Mouse (Mus musculus): ENCODE measurements around the gene Adap2.
A peak's percentile ranks its signal among the peaks of the same experiment; 100 is the strongest.
"Not testable (repeated sequence)": the region's sequence is repeated elsewhere in the genome, so short reads cannot be mapped to it uniquely, and the experiment has no call there.

Gene Adap2

GRCm38 (mm10) chr11:80159018-80159417 is 5.1 kb downstream of the Adap2 start:
- DNase-seq (ENCODE audit: low spot score in 2 of 2): no peak

DNA sequence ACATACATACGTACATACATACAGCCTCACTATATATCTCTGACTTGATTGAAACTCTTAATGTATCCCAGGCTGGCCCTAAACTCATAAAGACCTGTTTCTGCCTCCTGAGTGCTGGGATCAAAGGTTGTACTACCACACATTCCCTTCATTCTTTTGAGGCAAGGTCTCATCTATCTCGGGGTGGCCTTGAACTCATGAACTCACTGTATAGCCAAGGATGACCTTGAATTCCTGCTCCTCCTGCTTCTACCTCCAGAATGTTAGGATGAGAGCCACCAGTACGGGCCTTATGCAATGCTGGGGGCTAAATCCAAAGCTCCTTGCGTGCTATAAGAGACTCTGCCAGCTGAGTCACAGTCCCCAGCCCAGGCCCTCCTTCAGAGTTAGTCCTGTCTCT is 7.1 kb downstream of the Adap2 start:
- no peak for DNase-seq (ENCODE audit: low spot score in 2 of 2)

DNA sequence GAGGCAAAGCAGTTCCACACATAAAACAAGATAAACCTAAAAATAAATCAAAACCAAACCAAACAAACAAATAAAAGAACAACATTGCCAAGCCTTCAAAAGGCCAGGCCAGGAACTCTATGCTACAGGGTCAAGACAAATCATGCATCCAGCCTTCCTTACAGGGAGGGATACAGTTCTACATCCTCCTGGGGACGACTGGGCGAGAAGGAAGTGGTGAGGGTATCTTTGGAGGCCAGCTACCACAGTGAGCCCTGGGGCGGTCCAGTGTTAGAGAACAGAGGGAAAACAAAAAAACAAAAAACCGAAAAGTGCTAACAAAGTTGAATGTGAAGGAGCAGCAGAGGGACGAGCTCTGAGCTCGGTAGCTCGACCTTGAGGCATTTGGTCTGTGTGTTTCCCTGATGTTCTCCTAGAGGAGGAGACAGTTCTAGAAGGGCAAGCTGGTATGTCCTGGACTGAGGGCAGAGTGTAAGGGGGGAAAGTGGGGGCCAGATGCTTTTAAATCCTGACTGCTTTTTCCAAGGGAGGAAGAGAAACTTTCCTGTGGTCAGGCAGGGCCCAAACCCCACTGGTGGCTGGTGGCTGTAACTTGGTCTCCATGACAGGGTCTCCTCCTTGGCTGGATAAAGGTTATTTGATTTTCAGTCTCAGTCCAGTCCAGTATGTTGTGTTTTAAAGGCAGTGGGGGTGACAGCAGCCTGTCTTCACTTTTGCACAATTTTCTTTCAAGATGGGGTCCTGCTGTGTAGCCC is 9.6 kb downstream of the Adap2 start:
- DNase-seq (ENCODE audit: low spot score in 2 of 2): no peak

- no peak for DNase-seq (ENCODE audit: low spot score in 2 of 2)
Measured at GRCm38 (mm10) chr11:80164224-80164623, 10.3 kb downstream of the Adap2 start.

DNA sequence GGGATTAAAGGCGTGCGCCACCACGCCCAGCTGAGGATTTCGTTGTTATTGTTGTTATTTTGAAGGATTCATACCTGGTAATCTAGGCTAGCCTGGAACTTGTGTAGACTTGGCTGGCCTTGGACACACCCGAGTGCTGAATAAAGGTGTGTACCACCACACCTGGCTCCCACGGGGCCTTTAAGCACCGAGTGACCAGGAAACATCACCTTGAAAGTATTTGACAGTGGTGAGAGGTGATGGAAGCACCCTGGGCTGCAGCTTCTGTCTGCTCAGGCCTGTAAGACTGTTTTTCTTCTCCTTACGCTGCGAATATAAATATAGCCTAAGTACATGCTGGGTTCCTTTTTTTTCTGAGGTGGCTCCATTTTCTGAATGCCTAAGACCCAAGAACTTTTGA is 14.2 kb downstream of the Adap2 start:
- DNase-seq (ENCODE audit: low spot score in 2 of 2): no peak

GRCm38 (mm10) chr11:80168611-80169249 is 14.8 kb downstream of the Adap2 start:
- no peak for DNase-seq (ENCODE audit: low spot score in 2 of 2)

DNA sequence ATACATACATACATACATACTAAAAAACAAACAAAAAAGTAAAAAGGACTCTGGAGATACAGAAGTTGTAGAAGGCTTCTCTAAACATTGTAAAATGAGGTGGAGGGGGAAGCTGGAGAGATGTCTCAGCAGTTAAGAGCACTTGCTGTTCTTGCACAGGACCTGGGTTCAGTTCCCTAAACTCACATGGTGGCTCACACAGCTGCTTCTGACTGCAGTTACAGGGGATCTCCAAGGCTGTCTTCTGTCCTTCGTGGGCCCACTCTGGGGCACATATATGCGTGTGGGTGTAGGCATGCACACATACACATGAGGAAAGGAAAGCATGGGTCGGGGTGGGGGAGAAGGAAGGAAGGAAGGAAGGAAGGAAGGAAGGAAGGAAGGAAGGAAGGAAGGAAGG is 15.7 kb downstream of the Adap2 start:
- DNase-seq (ENCODE audit: low spot score in 2 of 2): no peak

DNA sequence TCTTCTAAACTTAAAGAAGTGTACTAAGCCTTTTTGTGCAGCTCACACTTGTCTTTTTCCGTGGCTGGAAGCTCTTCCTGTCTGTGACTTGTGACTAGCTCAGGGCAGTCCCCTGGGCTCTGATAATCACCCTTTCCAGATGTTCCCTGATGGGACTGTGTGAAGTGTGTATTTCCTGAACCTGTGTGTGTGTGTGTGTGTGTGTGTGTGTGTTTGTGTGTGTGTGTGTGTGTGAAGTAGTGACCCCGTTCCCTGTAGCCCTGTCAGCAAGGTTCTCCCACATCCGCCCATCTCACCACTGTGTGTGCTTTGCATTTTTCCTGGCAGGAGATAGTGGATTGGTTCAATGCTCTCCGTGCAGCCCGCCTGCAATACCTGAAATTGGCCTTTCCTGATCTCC is 16.4 kb downstream of the Adap2 start:
- DNase-seq (ENCODE audit: low spot score in 2 of 2): no peak

DNA sequence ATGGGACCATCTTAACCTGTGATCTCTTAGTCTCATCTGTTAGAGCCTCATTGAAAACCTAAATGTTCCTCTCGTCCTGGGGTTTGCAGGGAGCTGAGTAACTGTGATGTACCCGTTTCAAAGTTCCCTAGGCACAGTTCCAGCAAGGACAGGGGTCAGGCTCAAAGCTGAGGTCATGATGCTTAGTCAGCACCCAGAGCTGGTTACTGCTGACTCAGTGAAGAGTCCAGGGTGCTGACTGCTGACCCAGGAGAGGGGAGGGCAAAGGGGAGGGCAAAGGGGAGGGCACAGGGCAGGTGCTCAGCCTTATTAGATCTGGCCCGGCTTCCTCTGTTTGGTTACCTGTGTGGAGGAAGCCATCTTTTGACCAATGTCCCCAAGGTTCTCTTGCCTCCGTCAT is 18.0 kb downstream of the Adap2 start:
- no peak for DNase-seq (ENCODE audit: low spot score in 2 of 2)

DNA sequence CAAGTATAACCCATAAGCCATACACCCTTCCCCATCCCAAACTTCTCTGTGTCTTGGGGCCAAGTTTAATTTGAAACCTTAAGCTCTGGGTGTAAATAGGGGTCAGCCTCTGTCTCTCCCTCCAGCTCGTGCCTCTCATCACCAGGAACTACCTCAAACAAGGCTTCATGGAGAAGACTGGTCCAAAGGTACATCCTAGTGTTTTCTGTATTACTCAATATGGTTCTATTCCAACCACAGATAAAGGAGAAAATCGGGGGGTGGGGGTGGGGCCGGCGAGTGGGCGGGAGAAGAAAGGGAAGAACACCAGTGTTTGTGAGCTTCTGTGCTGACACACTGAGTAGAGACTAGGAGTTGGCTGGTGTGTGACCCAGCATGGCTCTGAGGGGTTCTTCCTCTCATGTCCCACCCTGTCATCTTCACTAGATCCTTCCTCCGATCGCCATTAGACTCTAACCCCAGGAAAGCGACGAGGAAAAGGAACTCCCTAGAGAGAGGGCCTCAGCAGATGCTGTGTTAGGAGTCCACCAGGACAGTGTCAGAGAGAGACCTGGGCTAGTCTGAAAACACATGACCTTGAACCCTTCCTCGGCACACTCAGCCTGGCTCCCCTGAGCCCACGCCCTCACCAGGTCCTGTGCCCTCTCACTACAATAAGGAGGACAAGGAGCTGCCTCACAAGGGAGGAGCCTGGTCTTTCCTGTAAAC is 20.2 kb downstream of the Adap2 start:
- no peak for DNase-seq (ENCODE audit: low spot score in 2 of 2)

DNA sequence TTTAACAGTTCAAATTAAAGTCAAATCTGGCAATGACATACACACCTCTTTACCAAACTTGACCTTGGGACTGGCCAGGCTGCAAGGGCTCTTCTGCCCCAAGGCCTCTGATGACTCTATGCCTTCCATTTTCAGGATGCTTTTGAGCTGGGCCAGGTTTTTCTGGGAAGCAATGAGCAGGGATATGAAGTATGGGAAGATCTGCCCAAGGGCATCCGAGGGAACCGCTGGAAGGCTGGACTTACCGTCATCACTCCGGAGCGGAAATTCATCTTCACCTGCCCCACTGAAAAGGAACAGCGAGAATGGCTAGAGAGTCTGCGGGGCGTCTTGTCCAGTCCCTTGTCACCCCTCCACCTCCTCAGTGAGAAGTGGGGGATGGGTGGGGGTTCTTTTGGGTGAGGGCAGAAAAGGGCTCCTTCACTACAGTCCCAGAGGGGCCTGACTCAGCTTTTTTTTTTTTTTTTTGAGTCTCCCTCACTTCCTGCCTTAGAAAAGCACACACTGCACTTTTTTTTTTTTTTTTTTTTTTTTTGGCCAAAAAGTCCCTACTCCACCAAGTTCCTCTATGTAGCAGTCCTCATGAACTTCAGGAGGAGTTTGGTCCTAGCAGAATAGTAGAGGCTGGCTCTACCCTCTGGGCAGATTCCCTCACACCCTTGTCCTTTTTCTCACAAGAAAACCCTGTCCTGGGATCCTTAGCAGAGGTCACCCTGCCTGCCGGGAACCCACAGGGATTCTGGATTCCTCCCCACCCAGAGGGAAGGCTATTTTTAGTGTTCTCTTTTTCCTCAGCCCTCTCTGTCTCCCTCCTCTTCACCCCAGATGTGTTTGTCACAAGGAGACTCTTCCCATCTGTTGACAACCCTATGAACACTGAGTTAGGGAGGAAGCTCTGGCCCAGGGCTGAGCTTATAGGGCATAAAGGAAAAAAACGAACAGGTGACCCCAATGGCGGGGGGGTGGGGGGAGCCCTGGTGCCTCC is 23.3 kb downstream of the Adap2 start:
- no peak for DNase-seq (ENCODE audit: low spot score in 2 of 2)

DNA sequence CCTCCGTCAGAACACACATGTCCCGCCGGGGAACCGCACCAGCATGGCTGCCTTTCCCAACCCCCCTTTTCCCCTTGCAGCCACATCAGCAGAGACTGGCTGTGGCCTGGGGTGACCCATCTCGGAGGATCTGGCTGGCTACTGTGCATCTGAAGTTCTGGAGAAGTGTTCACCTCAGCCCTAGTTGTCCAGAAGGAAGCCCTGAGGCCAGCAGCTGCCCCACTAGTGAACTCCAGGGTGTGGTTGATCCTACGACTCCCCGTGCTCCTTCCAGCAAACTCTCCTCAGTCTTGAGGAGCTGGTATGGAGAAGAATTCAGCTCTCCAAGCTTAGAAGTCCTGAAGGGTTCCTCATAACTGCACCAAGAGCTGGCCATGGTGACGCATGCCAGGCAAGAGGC is 24.4 kb downstream of the Adap2 start:
- no peak for DNase-seq (ENCODE audit: low spot score in 2 of 2)

DNA sequence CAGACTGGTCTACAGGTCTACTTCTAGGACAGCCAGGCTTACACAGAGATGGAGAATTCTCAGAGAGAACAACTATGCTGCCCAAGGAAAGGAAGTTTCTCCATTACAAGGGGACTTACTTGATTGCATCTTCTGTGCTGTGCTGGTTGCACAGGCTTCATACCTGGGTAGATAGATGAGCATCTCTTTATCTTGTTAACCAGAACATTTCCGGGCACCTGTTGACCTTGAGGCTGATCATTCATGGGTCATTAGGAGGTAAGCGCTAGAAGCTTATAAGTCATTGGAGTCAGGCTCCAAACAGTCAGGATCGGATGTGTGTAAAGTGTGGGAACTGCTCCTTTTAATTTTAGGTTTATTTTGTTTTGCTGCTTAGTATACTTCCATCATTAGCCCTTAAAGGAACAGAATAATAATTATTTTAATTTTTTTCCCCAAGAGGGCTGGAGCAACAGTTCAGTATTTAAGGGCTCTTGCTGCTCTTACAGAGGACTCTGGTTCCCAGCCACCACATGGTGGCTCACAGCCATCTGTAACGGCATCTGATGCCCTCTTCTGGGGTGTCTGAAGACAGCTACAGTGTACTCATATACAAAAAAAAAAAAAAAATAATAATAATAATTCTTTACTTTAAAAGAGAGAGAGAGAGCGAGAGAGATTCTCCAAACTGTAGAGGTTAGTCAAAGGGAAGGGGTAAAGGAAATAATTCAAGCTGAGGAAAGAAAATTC is 27.3 kb downstream of the Adap2 start:
- DNase-seq (ENCODE audit: low spot score in 2 of 2): no peak

GRCm38 (mm10) chr11:80183054-80183704 is 29.3 kb downstream of the Adap2 start:
- DNase-seq (ENCODE audit: low spot score in 2 of 2): not testable (repeated sequence)

GRCm38 (mm10) chr11:80183705-80184255 is 29.9 kb downstream of the Adap2 start, which contains the start of gene Rnf135:
TSS of gene Rnf135 (plus strand) at chr11:80183851.
- peak; percentile 72 to 85 for DNase-seq (ENCODE audit: low spot score in 2 of 2)

DNA sequence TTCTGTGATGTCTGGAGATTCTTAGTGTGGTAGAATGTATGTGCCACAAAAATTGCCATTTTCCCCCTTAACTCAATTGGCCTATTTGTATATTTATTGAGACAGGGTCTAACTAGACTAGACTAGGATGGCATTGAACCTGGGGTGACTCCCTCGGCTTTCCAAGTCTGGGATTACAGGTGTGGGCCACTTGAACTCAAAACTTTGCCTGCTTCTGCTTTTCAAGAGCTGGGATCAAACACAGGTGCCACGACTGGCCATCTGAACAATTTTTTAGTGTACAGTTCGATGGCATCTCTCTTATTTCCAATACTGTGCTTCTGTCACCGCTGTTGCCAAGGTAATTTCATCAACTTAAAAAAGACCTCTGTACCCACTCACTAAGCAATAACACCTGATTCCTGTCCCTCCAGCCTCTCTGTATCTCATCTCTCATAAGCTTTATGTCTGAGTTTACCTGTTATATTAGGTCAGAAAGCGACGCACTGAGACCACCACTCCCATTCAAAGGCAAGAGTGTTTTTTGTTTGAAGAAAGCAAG is 30.7 kb downstream of the Adap2 start:
- DNase-seq (ENCODE audit: low spot score in 2 of 2): no peak

DNA sequence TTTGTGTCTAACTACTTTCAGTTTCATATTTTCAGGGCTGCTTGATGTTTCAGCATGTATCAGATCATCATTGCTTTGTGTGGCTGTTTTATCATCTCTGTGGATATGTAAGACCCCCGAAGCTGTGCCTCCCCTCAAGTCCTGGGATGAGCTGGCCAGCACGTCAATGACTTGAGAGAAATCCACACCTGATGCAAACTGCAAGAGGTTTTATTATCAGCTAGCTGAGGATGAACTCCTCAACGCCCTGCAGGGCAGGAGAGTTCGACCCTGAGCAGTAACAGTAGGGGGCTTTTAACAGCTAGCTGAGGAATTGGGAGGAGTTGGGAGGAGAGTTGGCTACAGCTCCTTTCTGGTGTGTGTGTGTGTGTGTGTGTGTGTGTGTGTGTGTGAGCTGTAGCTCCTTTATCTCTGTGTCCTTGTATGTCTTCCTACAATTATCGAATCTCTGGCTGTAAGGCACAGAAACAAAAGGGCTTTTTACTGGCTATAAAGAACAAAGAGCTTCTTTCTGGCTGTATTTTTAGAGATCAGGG is 31.6 kb downstream of the Adap2 start:
- not testable (repeated sequence) for DNase-seq (ENCODE audit: low spot score in 2 of 2)

DNA sequence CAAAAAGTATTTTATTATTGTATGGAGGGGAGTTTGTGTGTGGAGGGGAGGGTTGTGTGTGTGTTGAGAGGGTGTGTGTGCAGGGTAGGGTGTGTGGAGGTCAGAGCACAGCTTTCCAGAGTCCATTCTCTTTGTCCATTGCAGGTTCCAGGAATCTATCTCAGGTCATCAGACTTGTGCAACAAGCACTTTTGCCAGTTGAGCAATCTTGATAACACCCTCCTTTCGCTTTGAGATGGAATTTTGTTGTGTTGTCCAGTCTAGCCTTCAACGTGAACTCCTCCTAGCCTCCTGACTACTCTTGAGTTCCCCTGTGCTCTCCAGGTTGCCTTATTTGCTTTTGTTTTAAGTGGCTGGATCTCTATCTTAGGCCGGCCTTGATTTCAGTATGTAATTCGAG is 36.4 kb downstream of the Adap2 start:
- no peak for DNase-seq (ENCODE audit: low spot score in 2 of 2)

GRCm38 (mm10) chr11:80193827-80194226 is 39.9 kb downstream of the Adap2 start:
- DNase-seq (ENCODE audit: low spot score in 2 of 2): no peak

- no peak for DNase-seq (ENCODE audit: low spot score in 2 of 2)
Measured at GRCm38 (mm10) chr11:80196351-80196750, 42.4 kb downstream of the Adap2 start.
